Mouse (Mus musculus) MEL (cell line): ENCODE measurements around the gene Fndc5. TPM values are rescaled to one million over a fixed set of nuclear protein-coding genes. Genes with fewer than 3 reads are reported as not detected.

Source experiments
- DNase-seq: peaks from one replicate; pipeline ENCODE4 v3.0.0; 2011; ENCODE audit warnings: low read depth, low spot score
- H3K27ac ChIP-seq: 2 replicates; pipeline ENCODE4 v1.5.1; 2012; ENCODE audit warnings: low read depth, mild to moderate bottlenecking, control low read depth, low read length, moderate library complexity; ENCODE audit not compliant: control insufficient read depth
- H3K27me3 ChIP-seq, 2 experiments: fragments of 150-350 bp in 1 of 2; sonication (generic) in 1 of 2; 2 replicates each; pipeline ENCODE4 v1.6.1; 2012; ENCODE audit warnings: low read length in 2 of 2, mild to moderate bottlenecking in 2 of 2, improper control_type of control experiment in 1 of 2, moderate library complexity in 1 of 2; ENCODE audit not compliant: insufficient read depth in 2 of 2, control insufficient read depth in 1 of 2
- H3K36me3 ChIP-seq, 2 experiments: 2 replicates each; pipeline ENCODE4 v1.6.1; 2012 to 2014; ENCODE audit warnings: low read length in 2 of 2, improper control_type of control experiment in 1 of 2, inconsistent platforms in 1 of 2, mild to moderate bottlenecking in 1 of 2; ENCODE audit not compliant: insufficient read depth in 2 of 2, control insufficient read depth in 1 of 2
- H3K4me1 ChIP-seq, 2 experiments: fragments of 150-350 bp in 1 of 2; sonication (generic) in 1 of 2; 2 replicates each; pipeline ENCODE4 v1.6.1; 2012; ENCODE audit warnings: low read length in 2 of 2, improper control_type of control experiment in 1 of 2, mild to moderate bottlenecking in 1 of 2; ENCODE audit not compliant: insufficient read depth in 2 of 2, control insufficient read depth in 1 of 2
- H3K4me3 ChIP-seq, 2 experiments: fragments of 150-350 bp in 1 of 2; sonication (generic) in 1 of 2; 2 replicates each; pipeline ENCODE4 v1.5.1; 2012; ENCODE audit warnings: low read depth in 2 of 2, low read length in 2 of 2, mild to moderate bottlenecking in 2 of 2, moderate library complexity in 2 of 2, control low read depth in 1 of 2, improper control_type of control experiment in 1 of 2; ENCODE audit not compliant: control insufficient read depth in 1 of 2, insufficient read depth in 1 of 2
- H3K79me2 ChIP-seq: 2 replicates; pipeline ENCODE4 v1.6.1; 2012; ENCODE audit warnings: mild to moderate bottlenecking, low read length, moderate library complexity; ENCODE audit not compliant: control insufficient read depth, poor library complexity, insufficient read depth
- H3K9ac ChIP-seq: 2 replicates; pipeline ENCODE4 v1.6.1; 2012; ENCODE audit warnings: low read depth, mild to moderate bottlenecking, control low read depth, low read length, moderate library complexity; ENCODE audit not compliant: control insufficient read depth, poor library complexity, severe bottlenecking
- H3K9me3 ChIP-seq: fragments of 150-350 bp; sonication (generic); replicated peaks from 2 replicates; pipeline ENCODE4 v1.6.1; 2012; ENCODE audit warnings: mild to moderate bottlenecking, low read length, improper control_type of control experiment, moderate library complexity; ENCODE audit not compliant: insufficient read depth
- BHLHE40 ChIP-seq: IDR thresholded peaks from 2 replicates; pipeline ENCODE4 v1.6.1; 2012; ENCODE audit warnings: low read depth, mild to moderate bottlenecking, inconsistent platforms, low read length, improper control_type of control experiment, borderline replicate concordance
- CHD1 ChIP-seq: IDR thresholded peaks from 2 replicates; pipeline ENCODE4 v1.6.1; 2012; ENCODE audit warnings: low read depth, mild to moderate bottlenecking, inconsistent platforms, low read length, improper control_type of control experiment
- CHD2 ChIP-seq: IDR thresholded peaks from 2 replicates; pipeline ENCODE4 v1.6.1; 2011; ENCODE audit warnings: low read length, improper control_type of control experiment
- E2F4 ChIP-seq: IDR thresholded peaks from 2 replicates; pipeline ENCODE4 v1.6.1; 2011; ENCODE audit warnings: low read depth, low read length, improper control_type of control experiment, borderline replicate concordance
- ELF1 ChIP-seq: IDR thresholded peaks from 2 replicates; pipeline ENCODE4 v1.6.1; 2014; ENCODE audit warnings: low read depth, mild to moderate bottlenecking, inconsistent platforms, low read length, improper control_type of control experiment, moderate library complexity
- EP300 ChIP-seq, 2 experiments: IDR thresholded peaks; 2 replicates each; pipeline ENCODE4 v1.6.1; 2011; ENCODE audit warnings: improper control_type of control experiment in 2 of 2, low read length in 2 of 2, low read depth in 1 of 2, mild to moderate bottlenecking in 1 of 2
- GABPA ChIP-seq: IDR thresholded peaks from 2 replicates; pipeline ENCODE4 v1.6.1; 2012; ENCODE audit warnings: low read depth, mild to moderate bottlenecking, inconsistent platforms, low read length, improper control_type of control experiment, moderate library complexity
- HCFC1 ChIP-seq: IDR thresholded peaks from 2 replicates; pipeline ENCODE4 v1.6.1; 2012; ENCODE audit warnings: low read depth, mild to moderate bottlenecking, inconsistent platforms, low read length, improper control_type of control experiment, moderate library complexity
- JUND ChIP-seq: IDR thresholded peaks from 2 replicates; pipeline ENCODE4 v1.6.1; 2011; ENCODE audit warnings: low read depth, mild to moderate bottlenecking, improper control_type of control experiment, low read length
- KAT2A ChIP-seq: conservative IDR thresholded peaks from 2 replicates; pipeline ENCODE4 v1.6.1; 2012; ENCODE audit warnings: low read depth, low read length, improper control_type of control experiment, inconsistent platforms
- MAFK ChIP-seq: IDR thresholded peaks from 2 replicates; pipeline ENCODE4 v1.6.1; 2011; ENCODE audit warnings: low read depth, mild to moderate bottlenecking, low read length, improper control_type of control experiment, borderline replicate concordance
- MAZ ChIP-seq: IDR thresholded peaks from 2 replicates; pipeline ENCODE4 v1.6.1; 2012; ENCODE audit warnings: low read depth, mild to moderate bottlenecking, inconsistent platforms, low read length, improper control_type of control experiment
- MXI1 ChIP-seq: IDR thresholded peaks from 2 replicates; pipeline ENCODE4 v1.6.1; 2011; ENCODE audit warnings: mild to moderate bottlenecking, low read depth, low read length, improper control_type of control experiment
- MYB ChIP-seq: IDR thresholded peaks from 2 replicates; pipeline ENCODE4 v1.6.1; 2011; ENCODE audit warnings: mild to moderate bottlenecking, low read depth, low read length, improper control_type of control experiment
- MYC ChIP-seq: IDR thresholded peaks from 2 replicates; pipeline ENCODE4 v1.6.1; 2011; ENCODE audit warnings: low read depth, mild to moderate bottlenecking, low read length, improper control_type of control experiment, moderate library complexity
- NELFE ChIP-seq: IDR thresholded peaks from 2 replicates; pipeline ENCODE4 v1.6.1; 2011; ENCODE audit warnings: low read depth, low read length, improper control_type of control experiment
- NRF1 ChIP-seq: IDR thresholded peaks from 2 replicates; pipeline ENCODE4 v1.6.1; 2014; ENCODE audit warnings: low read depth, mild to moderate bottlenecking, inconsistent platforms, low read length, improper control_type of control experiment, moderate library complexity; ENCODE audit not compliant: poor library complexity, insufficient read depth, severe bottlenecking
- POLR2A ChIP-seq, 2 experiments: IDR thresholded peaks; 2 replicates each; pipeline ENCODE4 v1.6.1; 2011 to 2012; ENCODE audit warnings: low read length in 2 of 2, mild to moderate bottlenecking in 2 of 2, control low read depth in 1 of 2, improper control_type of control experiment in 1 of 2, low read depth in 1 of 2, moderate library complexity in 1 of 2; ENCODE audit not compliant: control insufficient read depth in 1 of 2, insufficient read depth in 1 of 2, poor library complexity in 1 of 2
- POLR2AphosphoS2 ChIP-seq: IDR thresholded peaks from 2 replicates; pipeline ENCODE4 v1.6.1; 2011; ENCODE audit warnings: low read length, improper control_type of control experiment
- RAD21 ChIP-seq: IDR thresholded peaks from 2 replicates; pipeline ENCODE4 v1.6.1; 2011; ENCODE audit warnings: mild to moderate bottlenecking, low read depth, low read length, improper control_type of control experiment
- RCOR1 ChIP-seq: IDR thresholded peaks from 2 replicates; pipeline ENCODE4 v1.6.1; 2012; ENCODE audit warnings: low read depth, mild to moderate bottlenecking, inconsistent platforms, low read length, improper control_type of control experiment
- SIN3A ChIP-seq: IDR thresholded peaks from 2 replicates; pipeline ENCODE4 v1.6.1; 2012; ENCODE audit warnings: low read length, improper control_type of control experiment, inconsistent platforms
- SMC3 ChIP-seq: IDR thresholded peaks from 2 replicates; pipeline ENCODE4 v1.6.1; 2011; ENCODE audit warnings: low read depth, low read length, improper control_type of control experiment
- TBP ChIP-seq: IDR thresholded peaks from 2 replicates; pipeline ENCODE4 v1.8.0; 2011; ENCODE audit warnings: low read depth, low read length, improper control_type of control experiment
- TCF12 ChIP-seq: IDR thresholded peaks from 2 replicates; pipeline ENCODE4 v1.6.1; 2014; ENCODE audit warnings: low read depth, mild to moderate bottlenecking, inconsistent platforms, low read length, improper control_type of control experiment, moderate library complexity
- UBTF ChIP-seq: IDR thresholded peaks from 2 replicates; pipeline ENCODE4 v1.6.1; 2012; ENCODE audit warnings: low read depth, mild to moderate bottlenecking, inconsistent platforms, low read length, improper control_type of control experiment, moderate library complexity, borderline replicate concordance; ENCODE audit not compliant: insufficient read depth
- USF1 ChIP-seq: IDR thresholded peaks from 2 replicates; pipeline ENCODE4 v1.6.1; 2014; ENCODE audit warnings: low read depth, mild to moderate bottlenecking, inconsistent platforms, low read length, improper control_type of control experiment, moderate library complexity
- USF2 ChIP-seq, 2 experiments: IDR thresholded peaks; 2 replicates each; pipeline ENCODE4 v1.6.1; 2011 to 2012; ENCODE audit warnings: improper control_type of control experiment in 2 of 2, low read length in 2 of 2, borderline replicate concordance in 1 of 2, inconsistent platforms in 1 of 2, low read depth in 1 of 2, mild to moderate bottlenecking in 1 of 2; ENCODE audit not compliant: insufficient read depth in 1 of 2
- ZC3H11A ChIP-seq: IDR thresholded peaks from 2 replicates; pipeline ENCODE4 v1.6.1; 2012; ENCODE audit warnings: low read depth, mild to moderate bottlenecking, inconsistent platforms, low read length, improper control_type of control experiment
- ZMIZ1 ChIP-seq: IDR thresholded peaks from 2 replicates; pipeline ENCODE4 v1.6.1; 2012; ENCODE audit warnings: low read depth, mild to moderate bottlenecking, inconsistent platforms, low read length, improper control_type of control experiment, moderate library complexity
- ZNF384 ChIP-seq: IDR thresholded peaks from 2 replicates; pipeline ENCODE4 v1.6.1; 2012; ENCODE audit warnings: low read depth, mild to moderate bottlenecking, inconsistent platforms, low read length, improper control_type of control experiment
- polyA plus RNA-seq, 2 experiments: library from polyadenylated mRNA; stranded (reverse) in 1 of 2; unstranded in 1 of 2; fragments of >175 nt in 1 of 2; fragments of >200 nt in 1 of 2; gene quantifications; 2 replicates each; pipeline versions ENCODE4 v1.2.1 to v1.2.4; 2012; ENCODE audit warnings: low replicate concordance in 2 of 2, low read depth in 1 of 2; ENCODE audit not compliant: insufficient read length in 2 of 2, insufficient read depth in 1 of 2, missing spikeins in 1 of 2
- total RNA-seq: library from RNA; depleted of rRNA; stranded (reverse); fragments of 300-350 nt; gene quantifications from 2 replicates; pipeline ENCODE4 v1.2.3, GENCODE M21; 2012

Gene Fndc5
- total and polyA plus RNA-seq, 3 experiments = 15.8 to 123 (median 35.9) TPM

- TF ChIP-seq ZMIZ1 = no peak
- peak; percentile 74 for TF ChIP-seq TCF12
- TF ChIP-seq POLR2A (IDR thresholded peaks at IDR 0.05; ENCODE audit: control insufficient read depth in 1 of 2, insufficient read depth in 1 of 2, low read depth in 1 of 2, low read length in 2 of 2, poor library complexity in 1 of 2) = no peak; a peak in 1 of 4 replicates
- no peak for TF ChIP-seq MYB
- TF ChIP-seq BHLHE40 = peak; percentile 36; the same call in 1 of the 2 replicates
- TF ChIP-seq ZC3H11A = peak; percentile 6; the same call in 1 of the 2 replicates
- no peak for TF ChIP-seq UBTF
- TF ChIP-seq ELF1 = no peak
- TF ChIP-seq CHD2 = no peak
- TF ChIP-seq RCOR1 = peak; percentile 44
- no peak for TF ChIP-seq MXI1
- TF ChIP-seq USF1 = no peak
Observed at GRCm38 (mm10) chr4:129140808-129141207, 4.0 kb downstream of the Fndc5 start (continued).

GRCm38 (mm10) chr4:129141560-129142438 is 5.0 kb downstream of the Fndc5 start:
- Histone ChIP-seq H3K4me3 (peak overlapping the region; percentile 9 to 13; a peak in 3 of 4 replicates), H3K36me3 (peaks cover 0 to 49% of the 10 kb centered on the region in 2 experiments; a peak in 2 of 4 replicates), H3K4me1 (peaks cover 36 to 56% of the 10 kb centered on the region in 2 experiments), H3K27me3 (no peaks in the 10 kb centered on the region), H3K27ac (peak overlapping the region; percentile 82), H3K9ac (peak overlapping the region; percentile 39), H3K79me2 (peaks cover 2% of the 10 kb centered on the region; the same call in 1 of the 2 replicates), H3K9me3 (no peaks in the 10 kb centered on the region)
- peak; percentile 83 for DNase-seq
- no peak for TF ChIP-seq POLR2AphosphoS2
- TF ChIP-seq SIN3A = peak; percentile 87
- no peak; a peak in 1 of 4 replicates for TF ChIP-seq POLR2A (IDR thresholded peaks at IDR 0.05; ENCODE audit: control insufficient read depth in 1 of 2, insufficient read depth in 1 of 2, low read depth in 1 of 2, low read length in 2 of 2, poor library complexity in 1 of 2)
- no peak for TF ChIP-seq CHD2
- TF ChIP-seq SMC3 = no peak
- TF ChIP-seq MAFK = no peak
- no peak for TF ChIP-seq ZMIZ1
- peak; percentile 66 for TF ChIP-seq ZNF384
- 0 out of 2 replicates have a peak, but pooled peaks have one; percentile 18 for TF ChIP-seq KAT2A
- peak; percentile 91 for TF ChIP-seq BHLHE40
- TF ChIP-seq TCF12 = peak; percentile 78
- TF ChIP-seq MYC = peak; percentile 81
- no peak for TF ChIP-seq GABPA
- no peak for TF ChIP-seq JUND
- TF ChIP-seq TBP = no peak
- peak; percentile 23 to 71; a peak in 3 of 4 replicates for TF ChIP-seq EP300 (IDR thresholded peaks at IDR 0.05; ENCODE audit: low read depth in 1 of 2, low read length in 2 of 2)
- no peak for TF ChIP-seq NRF1
- 0 out of 2 replicates have a peak, but pooled peaks have one; percentile 44 for TF ChIP-seq HCFC1
- no peak for TF ChIP-seq E2F4
- no peak for TF ChIP-seq NELFE
- TF ChIP-seq RAD21 = no peak
- peak; percentile 94 for TF ChIP-seq MXI1
- TF ChIP-seq MAZ = peak; percentile 80; the same call in 1 of the 2 replicates
- no peak for TF ChIP-seq CHD1
- TF ChIP-seq ELF1 = 0 out of 2 replicates have a peak, but pooled peaks have one; percentile 7
- no peak for TF ChIP-seq USF2 (IDR thresholded peaks at IDR 0.05; ENCODE audit: borderline replicate concordance in 1 of 2, insufficient read depth in 1 of 2, low read depth in 1 of 2, low read length in 2 of 2)
- no peak for TF ChIP-seq ZC3H11A
